Mouse (Mus musculus) adrenal gland, postnatal 4 days (tissue): ENCODE measurements around the gene Ccdc146. TPM values are rescaled to one million over a fixed set of nuclear protein-coding genes. Genes with fewer than 3 reads are reported as not detected.
A peak's percentile ranks its signal among the peaks of the same experiment; 100 is the strongest.

Experiments used
- DNase-seq, 2 experiments: peaks; one replicate each; pipeline ENCODE4 v3.0.0; 2021 to 2022; ENCODE audit warnings: low spot score in 2 of 2, mixed read lengths in 2 of 2
- total RNA-seq, 2 experiments: library from RNA; stranded (reverse); gene quantifications; 2 replicates each; pipeline ENCODE4 v1.2.3; 2021

Gene Ccdc146
- total RNA-seq, 2 experiments from 2014 or later: 0.14 to 0.17 TPM

GRCm38 (mm10) chr5:21388855-21389254 lies 35.6 kb downstream of the Ccdc146 start:
- DNase-seq: no peak

GRCm38 (mm10) chr5:21387340-21387739 lies 37.1 kb downstream of the Ccdc146 start:
- DNase-seq: no peak

GRCm38 (mm10) chr5:21386432-21386831 lies 38.0 kb downstream of the Ccdc146 start:
- DNase-seq: no peak

GRCm38 (mm10) chr5:21384976-21385375 lies 39.5 kb downstream of the Ccdc146 start:
- no peak for DNase-seq

- DNase-seq: no peak
Measured at GRCm38 (mm10) chr5:21384252-21384960, 40.1 kb downstream of the Ccdc146 start.

- DNase-seq: no peak
Measured at GRCm38 (mm10) chr5:21383392-21384251, 40.9 kb downstream of the Ccdc146 start.

GRCm38 (mm10) chr5:21382678-21383077 lies 41.8 kb downstream of the Ccdc146 start:
- DNase-seq: no peak

GRCm38 (mm10) chr5:21381986-21382385 lies 42.5 kb downstream of the Ccdc146 start:
- DNase-seq: no peak

GRCm38 (mm10) chr5:21378397-21378796 lies 46.1 kb downstream of the Ccdc146 start:
- no peak for DNase-seq

GRCm38 (mm10) chr5:21376935-21377334 lies 47.5 kb downstream of the Ccdc146 start:
- DNase-seq: no peak

GRCm38 (mm10) chr5:21373180-21373518 lies 51.3 kb downstream of the Ccdc146 start:
- DNase-seq: no peak

GRCm38 (mm10) chr5:21372493-21373179 lies 51.8 kb downstream of the Ccdc146 start, which contains the start of gene Fgl2:
Gene Fgl2 (plus strand): TSS chr5:21372642.
- peak in 1 of 2 experiments; percentile 14 for DNase-seq

GRCm38 (mm10) chr5:21371920-21372319 lies 52.6 kb downstream of the Ccdc146 start:
- DNase-seq: no peak

GRCm38 (mm10) chr5:21370218-21370947 lies 54.1 kb downstream of the Ccdc146 start:
- no peak for DNase-seq

GRCm38 (mm10) chr5:21367514-21367913 lies 57.0 kb downstream of the Ccdc146 start:
- no peak for DNase-seq

GRCm38 (mm10) chr5:21366338-21367053 lies 58.0 kb downstream of the Ccdc146 start:
- DNase-seq: no peak

- no peak for DNase-seq
Measured at GRCm38 (mm10) chr5:21363343-21363742, 61.1 kb downstream of the Ccdc146 start.

- no peak for DNase-seq
Measured at GRCm38 (mm10) chr5:21358648-21359047, 65.8 kb downstream of the Ccdc146 start.

GRCm38 (mm10) chr5:21351678-21352077 lies 72.8 kb downstream of the Ccdc146 start:
- no peak for DNase-seq

GRCm38 (mm10) chr5:21348366-21348765 lies 76.1 kb downstream of the Ccdc146 start:
- no peak for DNase-seq
